Mouse (Mus musculus) MEL (cell line): Measurements from ENCODE around the gene Ctsd.

Experiments used
- CHD1 ChIP-seq: IDR thresholded peaks from 2 replicates; pipeline ENCODE4 v1.6.1; 2012; ENCODE audit warnings: low read depth, mild to moderate bottlenecking, inconsistent platforms, low read length, improper control_type of control experiment
- CTCF ChIP-seq, 3 experiments: IDR thresholded peaks in 2 of 3; conservative IDR thresholded peaks in 1 of 3; 2 replicates each; pipeline ENCODE4 v1.5.1; 2011 to 2012; ENCODE audit warnings: low read length in 3 of 3, low read depth in 2 of 3, mild to moderate bottlenecking in 2 of 3, improper control_type of control experiment in 1 of 3, inconsistent platforms in 1 of 3, mixed read lengths in 1 of 3, moderate library complexity in 1 of 3; ENCODE audit not compliant: control insufficient read depth in 1 of 3, insufficient read depth in 1 of 3, poor library complexity in 1 of 3, severe bottlenecking in 1 of 3
- EP300 ChIP-seq, 2 experiments: IDR thresholded peaks; 2 replicates each; pipeline ENCODE4 v1.6.1; 2011; ENCODE audit warnings: improper control_type of control experiment in 2 of 2, low read length in 2 of 2, low read depth in 1 of 2, mild to moderate bottlenecking in 1 of 2
- GATA1 ChIP-seq: IDR thresholded peaks from 2 replicates; pipeline ENCODE4 v1.6.1; 2011; ENCODE audit warnings: low read depth, low read length, improper control_type of control experiment
- HCFC1 ChIP-seq: IDR thresholded peaks from 2 replicates; pipeline ENCODE4 v1.6.1; 2012; ENCODE audit warnings: low read depth, mild to moderate bottlenecking, inconsistent platforms, low read length, improper control_type of control experiment, moderate library complexity
- MAFK ChIP-seq: IDR thresholded peaks from 2 replicates; pipeline ENCODE4 v1.6.1; 2011; ENCODE audit warnings: low read depth, mild to moderate bottlenecking, low read length, improper control_type of control experiment, borderline replicate concordance
- POLR2A ChIP-seq, 2 experiments: IDR thresholded peaks; 2 replicates each; pipeline ENCODE4 v1.6.1; 2011 to 2012; ENCODE audit warnings: low read length in 2 of 2, mild to moderate bottlenecking in 2 of 2, control low read depth in 1 of 2, improper control_type of control experiment in 1 of 2, low read depth in 1 of 2, moderate library complexity in 1 of 2; ENCODE audit not compliant: control insufficient read depth in 1 of 2, insufficient read depth in 1 of 2, poor library complexity in 1 of 2
- POLR2AphosphoS2 ChIP-seq: IDR thresholded peaks from 2 replicates; pipeline ENCODE4 v1.6.1; 2011; ENCODE audit warnings: low read length, improper control_type of control experiment
- ZMIZ1 ChIP-seq: IDR thresholded peaks from 2 replicates; pipeline ENCODE4 v1.6.1; 2012; ENCODE audit warnings: low read depth, mild to moderate bottlenecking, inconsistent platforms, low read length, improper control_type of control experiment, moderate library complexity

- TF ChIP-seq POLR2A (IDR thresholded peaks at IDR 0.05; ENCODE audit: control insufficient read depth in 1 of 2, insufficient read depth in 1 of 2, low read depth in 1 of 2, low read length in 2 of 2, poor library complexity in 1 of 2), result no peak
- TF ChIP-seq HCFC1, result no peak
- TF ChIP-seq MAFK, result no peak
- TF ChIP-seq GATA1, result no peak
- TF ChIP-seq CTCF (IDR thresholded peaks at IDR 0.05 in 2 of 3, conservative IDR thresholded peaks at IDR 0.05 in 1 of 3; ENCODE audit: control insufficient read depth in 1 of 3, insufficient read depth in 1 of 3, low read depth in 2 of 3, low read length in 3 of 3, poor library complexity in 1 of 3, severe bottlenecking in 1 of 3), result no peak
- no peak for TF ChIP-seq ZMIZ1
- no peak for TF ChIP-seq EP300 (IDR thresholded peaks at IDR 0.05; ENCODE audit: low read depth in 1 of 2, low read length in 2 of 2)
- TF ChIP-seq CHD1, result no peak
- TF ChIP-seq POLR2AphosphoS2, result no peak
Measured at GRCm38 (mm10) chr7:142363107-142363506, 24.7 kb downstream of the Ctsd start.
